Mouse (Mus musculus): ENCODE data around the gene Tex37.

The Tex37 gene

GRCm38 (mm10) chr6:70918827-70919226 lies at the start of gene Tex37:
Gene Tex37 (minus strand): TSS chr6:70918927.
- no peak for DNase-seq

DNA sequence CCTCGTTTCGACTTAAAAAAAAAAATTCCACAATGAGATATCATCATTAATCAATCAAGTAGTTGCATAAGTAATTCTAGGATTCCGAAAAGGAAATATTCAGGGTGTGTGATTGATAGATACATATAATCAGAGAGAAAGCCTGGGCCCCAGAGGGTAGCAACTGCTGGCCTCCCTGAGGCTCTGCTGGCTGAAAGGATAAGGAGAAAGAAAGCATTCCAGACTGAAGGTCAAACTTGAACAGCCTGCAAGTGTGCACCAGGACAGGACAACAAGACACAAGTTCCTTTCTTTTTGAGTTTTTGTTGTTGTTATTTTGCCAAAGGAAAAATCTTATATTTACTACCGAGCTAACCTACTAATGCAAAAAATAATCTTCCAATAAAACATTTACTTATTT lies 49.6 kb upstream of the Tex37 start:
- DNase-seq = no peak

DNA sequence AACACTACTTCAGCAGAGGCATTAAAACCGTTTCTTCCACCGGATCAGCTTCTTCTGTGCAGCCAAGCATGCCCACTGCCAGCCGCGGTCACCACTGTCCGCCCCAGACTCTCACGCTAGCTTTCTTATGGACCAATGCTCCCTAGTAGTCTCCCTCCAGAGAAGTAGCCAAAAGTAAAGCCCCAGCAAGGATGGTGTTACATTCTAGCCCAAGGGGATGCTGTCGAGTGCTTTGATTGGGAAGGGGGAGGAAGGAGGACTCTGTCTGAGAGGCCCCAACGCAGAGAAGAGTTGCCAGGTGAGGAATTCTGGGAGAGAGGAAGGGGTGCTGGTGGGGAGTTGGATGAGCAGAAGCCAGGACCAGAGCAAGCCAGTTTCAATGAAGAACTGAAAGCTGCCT lies 48.7 kb upstream of the Tex37 start:
- no peak for DNase-seq

- DNase-seq = no peak
These were observed 47.0 kb upstream of the Tex37 start for GRCm38 (mm10) chr6:70965694-70966093.

GRCm38 (mm10) chr6:70964116-70964830 lies 45.5 kb upstream of the Tex37 start:
- DNase-seq = no peak

DNA sequence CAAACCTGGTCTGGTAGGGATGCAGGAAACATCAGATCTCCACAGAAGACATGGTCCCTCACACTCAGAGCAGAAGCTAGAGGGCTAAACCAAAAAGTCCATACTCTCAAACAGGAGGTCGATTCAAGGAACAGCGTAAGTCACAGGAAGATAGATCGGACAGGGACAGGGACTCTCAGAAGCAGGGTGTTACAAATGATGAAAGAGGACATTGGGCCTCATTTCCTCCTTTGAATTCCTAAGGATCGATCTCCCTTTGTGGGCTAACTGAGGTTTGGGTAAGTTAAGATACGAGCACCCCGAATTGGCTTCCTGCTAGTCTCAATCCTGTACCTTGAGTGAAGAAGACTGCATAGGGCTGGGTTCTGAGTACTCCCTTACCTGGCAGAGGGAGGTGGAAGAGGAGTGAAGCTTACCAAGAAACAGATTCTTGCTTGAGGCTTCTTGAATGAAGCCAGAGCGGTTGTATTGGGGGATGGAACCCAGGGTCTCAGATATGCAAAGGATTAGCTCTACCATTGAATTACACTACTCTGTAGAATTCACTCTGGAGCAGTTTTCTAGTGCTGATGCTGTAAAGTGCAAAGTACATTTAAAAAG lies 38.7 kb upstream of the Tex37 start:
- DNase-seq = no peak

DNA sequence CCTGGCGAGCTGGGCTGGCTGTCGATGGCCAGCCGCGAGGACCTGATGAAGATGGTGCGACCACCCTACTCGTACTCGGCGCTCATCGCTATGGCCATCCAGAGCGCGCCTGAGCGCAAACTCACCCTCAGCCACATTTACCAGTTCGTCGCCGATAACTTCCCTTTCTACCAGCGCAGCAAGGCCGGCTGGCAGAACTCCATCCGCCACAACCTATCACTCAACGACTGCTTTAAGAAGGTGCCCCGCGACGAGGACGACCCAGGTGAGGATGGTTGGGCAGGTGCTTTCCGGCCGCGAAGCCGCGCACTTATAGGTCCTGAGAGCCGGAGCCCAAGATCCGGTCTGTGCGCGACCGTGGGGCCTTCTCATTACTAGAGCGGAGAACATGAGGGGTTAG lies 38.2 kb upstream of the Tex37 start:
- DNase-seq = no peak

GRCm38 (mm10) chr6:70956285-70956912 lies 37.7 kb upstream of the Tex37 start, which contains the start of gene Foxi3:
Gene Foxi3 (plus strand): TSS chr6:70956531.
- DNase-seq = peak in 1 of 2 experiments; percentile 2

- DNase-seq = no peak
These were observed 37.1 kb upstream of the Tex37 start for GRCm38 (mm10) chr6:70955841-70956240.

- DNase-seq = no peak
These were observed 36.6 kb upstream of the Tex37 start for GRCm38 (mm10) chr6:70955291-70955800.

GRCm38 (mm10) chr6:70954040-70954439 lies 35.3 kb upstream of the Tex37 start:
- DNase-seq = no peak

DNA sequence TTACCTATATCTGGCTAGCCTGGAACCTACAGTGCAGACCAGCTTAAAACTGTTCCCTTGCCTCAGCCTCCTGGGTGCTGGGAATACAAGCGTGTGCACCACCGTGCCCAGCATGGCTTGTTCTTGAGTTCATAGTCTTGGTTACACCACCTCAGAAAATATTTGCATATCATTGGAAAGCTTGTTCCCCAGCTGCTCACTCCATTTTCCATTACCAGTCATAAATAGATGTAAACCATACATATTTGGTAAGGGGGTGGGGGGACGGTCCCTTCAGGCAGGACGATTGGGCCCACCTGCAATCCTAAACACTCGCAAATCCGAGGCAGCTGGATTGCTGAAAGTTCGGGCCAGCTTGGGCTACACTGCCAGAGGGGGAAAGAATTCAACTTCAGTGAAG lies 34.5 kb upstream of the Tex37 start:
- DNase-seq = no peak

DNA sequence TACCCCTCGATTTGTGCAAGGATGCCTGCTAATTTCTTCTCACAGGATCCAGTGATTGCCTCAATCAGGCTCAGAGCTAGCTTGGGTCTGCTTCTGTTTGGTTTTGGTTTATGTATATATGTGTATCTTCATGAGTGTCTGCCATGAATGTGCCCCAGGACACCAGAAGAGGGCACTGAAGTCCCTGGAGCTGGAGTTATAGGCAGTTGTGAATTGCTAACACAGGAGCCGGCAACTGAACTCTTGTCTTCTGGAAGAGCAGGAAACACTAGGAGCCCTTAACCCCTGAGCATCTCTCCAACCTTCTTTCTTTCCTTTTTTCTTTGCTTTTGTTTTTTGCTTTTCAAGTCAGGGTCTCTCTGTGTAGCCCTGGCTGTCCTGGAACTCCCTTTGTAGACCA lies 13.1 kb upstream of the Tex37 start:
- DNase-seq = no peak

GRCm38 (mm10) chr6:70921274-70922074 lies 2.7 kb upstream of the Tex37 start:
- DNase-seq = peak in 1 of 2 experiments; percentile 4

DNA sequence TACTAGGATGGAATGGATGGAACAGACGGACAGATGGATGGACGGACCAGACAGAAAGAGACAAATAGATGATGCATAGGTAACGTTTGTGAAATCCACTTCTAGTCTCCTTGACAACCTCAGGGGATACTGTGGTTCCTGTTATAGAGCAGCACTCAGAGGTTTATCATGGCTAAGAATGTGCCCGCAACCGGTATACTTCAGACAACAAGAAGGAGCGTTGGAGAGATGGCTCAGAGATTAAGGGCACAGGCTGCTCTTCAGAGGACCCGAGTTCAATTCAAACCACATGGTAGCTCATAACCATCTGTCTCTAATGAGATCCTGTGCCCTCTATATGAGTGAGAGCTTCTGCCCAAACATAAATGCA lies 6.3 kb downstream of the Tex37 start:
- no peak for DNase-seq

GRCm38 (mm10) chr6:70911668-70912395 lies 6.9 kb downstream of the Tex37 start:
- no peak for DNase-seq

- DNase-seq = no peak
These were observed 8.4 kb downstream of the Tex37 start for GRCm38 (mm10) chr6:70910285-70910684.

DNA sequence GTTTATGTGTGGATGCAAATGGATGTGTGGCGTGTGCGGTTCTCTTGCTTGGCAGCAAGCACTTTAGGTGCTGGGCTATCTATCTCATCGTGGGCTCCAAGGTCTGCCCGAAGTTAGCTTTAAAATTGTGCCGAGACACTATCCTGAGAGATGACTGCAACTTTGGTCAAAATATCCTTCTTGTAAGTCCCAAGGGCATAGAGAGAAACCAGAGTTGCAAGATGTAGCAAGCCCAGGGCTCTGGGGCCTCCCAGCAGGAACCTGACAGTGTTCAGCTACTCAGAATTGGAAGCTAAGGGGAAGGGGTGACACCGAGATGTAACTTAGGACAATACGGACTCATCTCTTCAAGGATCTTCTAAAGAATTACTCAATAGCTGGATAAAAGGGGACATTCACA lies 9.2 kb downstream of the Tex37 start:
- DNase-seq = no peak

DNA sequence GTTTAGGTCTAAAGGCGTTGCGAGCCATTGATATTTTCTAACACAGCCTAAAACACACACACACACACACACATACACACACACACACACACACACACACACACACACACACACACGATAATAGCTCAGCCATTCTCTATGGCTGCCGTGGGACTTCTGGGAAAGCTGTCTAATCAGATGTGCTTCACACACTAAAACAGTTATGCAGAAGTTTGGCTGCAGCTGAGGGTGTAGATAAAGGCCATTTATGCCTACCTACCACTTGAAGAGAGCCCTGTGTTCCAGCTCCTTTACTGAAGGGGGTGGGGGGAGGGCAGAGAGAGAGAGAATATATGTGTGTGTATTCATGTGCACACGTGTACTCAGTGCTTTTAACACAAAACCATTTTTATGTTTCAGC lies 15.0 kb downstream of the Tex37 start:
- no peak for DNase-seq

DNA sequence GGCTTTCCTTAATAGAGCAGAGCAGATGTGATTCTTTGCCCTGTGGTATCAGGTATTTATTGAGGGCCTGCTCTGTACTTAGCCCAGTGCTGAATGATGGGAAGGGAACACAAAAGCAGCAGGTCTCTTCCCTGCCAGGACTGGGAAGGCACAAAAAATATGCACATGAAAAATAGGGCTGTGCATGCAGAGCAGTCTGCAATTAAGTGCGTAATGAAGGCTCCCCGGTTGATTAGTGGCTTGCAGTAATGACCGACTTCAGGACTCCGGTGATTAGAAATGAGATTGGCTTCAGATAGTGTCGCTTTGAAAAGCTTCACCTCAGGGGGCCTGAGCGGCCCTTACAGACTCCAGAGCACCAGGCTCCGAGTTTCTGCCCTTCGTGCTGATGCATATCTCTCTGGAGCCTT lies 19.1 kb downstream of the Tex37 start:
- no peak for DNase-seq

- no peak for DNase-seq
These were observed 20.6 kb downstream of the Tex37 start for GRCm38 (mm10) chr6:70898166-70898565.

DNA sequence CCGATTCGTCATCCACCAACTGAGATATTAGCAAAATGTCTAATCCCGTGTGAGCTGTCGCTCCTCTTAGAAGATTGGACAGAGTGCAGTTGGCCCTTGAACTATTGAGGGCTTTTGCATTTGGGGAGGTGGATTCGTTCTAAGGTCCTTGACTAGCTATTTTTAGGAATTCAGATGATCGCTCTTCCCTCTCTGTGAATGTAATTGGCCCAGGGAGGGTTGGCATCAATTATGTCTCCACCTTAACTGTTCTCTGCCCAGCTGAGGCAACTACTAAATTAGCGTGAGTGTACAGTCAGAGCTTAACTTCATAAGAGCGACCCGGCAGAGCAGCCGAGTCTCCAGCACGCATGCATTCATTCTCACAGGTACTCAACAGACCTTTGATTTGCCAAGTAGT lies 30.7 kb downstream of the Tex37 start:
- DNase-seq = no peak

Measured in thymus, adult 18-20 months (tissue).